Mouse (Mus musculus) forebrain, embryonic 14.5 days (tissue): ENCODE measurements around the gene Clec4e. TPM values are rescaled to one million over a fixed set of nuclear protein-coding genes. Genes with fewer than 3 reads are reported as not detected.
"Not testable (repeated sequence)": the region's sequence is repeated elsewhere in the genome, so short reads cannot be mapped to it uniquely, and the experiment has no call there.

Experiments used
- ATAC-seq: fragments of 200-750 bp; cut with Nextera tagmentation; 2 replicates; pipeline ENCODE4 v1.8.0; 2017; ENCODE audit warnings: mild to moderate bottlenecking, moderate library complexity
- DNase-seq: peaks from one replicate; pipeline ENCODE4 v3.0.0-alpha.2; 2015; ENCODE audit warnings: low spot score
- H3K27ac ChIP-seq: fragments of 300-500 bp; sonication (generic); 2 replicates; pipeline ENCODE4 v1.5.1; 2014; ENCODE audit warnings: low read depth, mild to moderate bottlenecking, control low read depth, low read length, moderate library complexity
- H3K27me3 ChIP-seq: fragments of 300-500 bp; sonication (generic); replicated peaks from 2 replicates; pipeline ENCODE4 v1.6.1; 2014; ENCODE audit warnings: low read length, control low read depth, mixed read lengths; ENCODE audit not compliant: control insufficient read depth, insufficient read depth
- H3K36me3 ChIP-seq: fragments of 300-500 bp; sonication (generic); 2 replicates; pipeline ENCODE4 v1.6.1; 2014; ENCODE audit warnings: low read length, control low read depth; ENCODE audit not compliant: control insufficient read depth, insufficient read depth
- H3K4me1 ChIP-seq: fragments of 300-500 bp; sonication (generic); 2 replicates; pipeline ENCODE4 v1.6.1; 2014; ENCODE audit warnings: antibody characterized with exemption, low read length, control low read depth; ENCODE audit not compliant: control insufficient read depth, insufficient read depth
- H3K4me2 ChIP-seq: fragments of 300-500 bp; sonication (generic); 2 replicates; pipeline ENCODE4 v1.6.1; 2014; ENCODE audit warnings: mild to moderate bottlenecking, control low read depth, low read length
- H3K4me3 ChIP-seq: fragments of 300-500 bp; sonication (generic); 2 replicates; pipeline ENCODE4 v1.5.1; 2014; ENCODE audit warnings: low read depth, low read length, control low read depth
- H3K9ac ChIP-seq: fragments of 300-500 bp; sonication (generic); 2 replicates; pipeline ENCODE4 v1.6.1; 2014; ENCODE audit warnings: mild to moderate bottlenecking, low read length, control low read depth, moderate library complexity
- H3K9me3 ChIP-seq: fragments of 300-500 bp; sonication (generic); replicated peaks from 2 replicates; pipeline ENCODE4 v1.6.1; 2016; ENCODE audit warnings: low read length, control low read depth, mixed read lengths; ENCODE audit not compliant: control insufficient read depth
- WGBS: fragments of 180-500 bp; shearing (Covaris S2); extraction: QIAGEN DNeasy Blood & Tissue Kit; methylation state at CpG from one replicate; pipeline ENCODE4 v1.1.7; 2014; 5-methylcytosine and 5-hydroxymethylcytosine counted together
- polyA plus RNA-seq: library from polyadenylated mRNA; unstranded; fragments of >200 nt; fragmentation: Nextera tagmentation; extraction: Ambion mirVana; gene quantifications from 2 replicates; pipeline ENCODE4 v1.2.1, GENCODE M21; 2014

The Clec4e gene
- not detected in 2 replicates for polyA plus RNA-seq

DNA sequence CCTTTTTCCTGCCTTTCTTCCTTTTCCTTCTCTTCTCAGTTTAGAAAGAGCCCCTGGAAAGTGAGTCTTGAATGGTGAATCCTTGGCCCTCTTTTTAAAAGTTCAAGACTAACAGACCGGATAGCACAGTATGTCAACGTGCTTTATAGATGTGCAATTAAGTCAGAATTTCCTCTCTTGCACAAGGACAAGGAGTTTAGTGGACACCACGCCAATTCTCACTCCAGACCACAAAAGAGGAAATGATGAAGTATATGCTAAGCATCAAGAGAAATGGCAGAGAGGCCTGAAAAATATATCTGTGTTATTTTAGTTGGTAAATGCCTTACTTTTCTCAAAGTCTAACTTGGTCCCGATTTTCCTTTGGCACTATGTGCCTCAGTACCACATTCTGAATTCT is at the start of gene Clec4e:
Gene Clec4e, minus strand, starts transcription at position 118 of the 400 bp plus-strand sequence.
- H3K9ac ChIP-seq: no peak within 1 kb of the TSS
- no peaks in the 10 kb centered on the region for H3K9me3 ChIP-seq
- H3K36me3 ChIP-seq: no peaks in the 10 kb centered on the region
- WGBS: 84% methylated on average over 4 of the region's 4 CpGs
- H3K27ac ChIP-seq: no peak within 1 kb of the TSS
- H3K4me2 ChIP-seq: no peak within 1 kb of the TSS
- no peak within 1 kb of the TSS for H3K4me3 ChIP-seq
- H3K27me3 ChIP-seq: no peaks in the 10 kb centered on the region
- no peaks in the 10 kb centered on the region for H3K4me1 ChIP-seq
- no peak for DNase-seq
- no peak for ATAC-seq

GRCm38 (mm10) chr6:123332503-123332902 is 42.8 kb upstream of the Clec4e start:
- Histone ChIP-seq H3K4me2 (no peak overlapping the region), H3K4me1 (no peaks in the 10 kb centered on the region), H3K27ac (no peak overlapping the region), H3K4me3 (no peak overlapping the region), H3K9me3 (no peaks in the 10 kb centered on the region), H3K9ac (no peak overlapping the region), H3K27me3 (no peaks in the 10 kb centered on the region), H3K36me3 (no peaks in the 10 kb centered on the region)
- ATAC-seq (no peak), DNase-seq (no peak)
- WGBS: 23% methylated on average over 2 of the region's 2 CpGs

DNA sequence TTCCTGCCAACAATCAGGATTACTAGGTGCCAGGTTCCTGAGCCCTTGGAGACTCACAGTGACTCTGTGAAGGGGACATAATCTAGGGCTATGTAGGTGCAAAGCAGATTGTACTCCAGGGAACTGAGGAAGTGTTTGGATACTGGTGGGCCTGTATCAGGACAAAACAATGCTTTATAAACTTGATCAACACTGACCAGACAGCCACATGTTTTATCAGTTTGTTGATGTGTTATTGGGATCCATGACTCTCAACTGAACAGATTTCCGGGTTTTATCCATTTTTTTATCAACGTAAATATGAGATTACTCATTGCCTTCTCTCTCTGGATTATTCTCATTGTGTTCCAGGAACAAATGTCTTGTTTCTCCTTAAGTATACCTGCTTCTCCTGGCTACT is 18.4 kb upstream of the Clec4e start, which contains the start of gene Vmn2r19:
Gene Vmn2r19, plus strand, starts transcription at position 301 of the 400 bp plus-strand sequence.
- DNase-seq (no peak), ATAC-seq (no peak)
- H3K36me3 ChIP-seq: no peaks in the 10 kb centered on the region
- no peak within 1 kb of the TSS for H3K27ac ChIP-seq
- WGBS: 91% methylated on average over 2 of the region's 2 CpGs
- no peaks in the 10 kb centered on the region for H3K4me1 ChIP-seq
- no peaks in the 10 kb centered on the region for H3K27me3 ChIP-seq
- no peak within 1 kb of the TSS for H3K4me2 ChIP-seq
- no peak within 1 kb of the TSS for H3K4me3 ChIP-seq
- H3K9me3 ChIP-seq: no peaks in the 10 kb centered on the region
- H3K9ac ChIP-seq: no peak within 1 kb of the TSS

DNA sequence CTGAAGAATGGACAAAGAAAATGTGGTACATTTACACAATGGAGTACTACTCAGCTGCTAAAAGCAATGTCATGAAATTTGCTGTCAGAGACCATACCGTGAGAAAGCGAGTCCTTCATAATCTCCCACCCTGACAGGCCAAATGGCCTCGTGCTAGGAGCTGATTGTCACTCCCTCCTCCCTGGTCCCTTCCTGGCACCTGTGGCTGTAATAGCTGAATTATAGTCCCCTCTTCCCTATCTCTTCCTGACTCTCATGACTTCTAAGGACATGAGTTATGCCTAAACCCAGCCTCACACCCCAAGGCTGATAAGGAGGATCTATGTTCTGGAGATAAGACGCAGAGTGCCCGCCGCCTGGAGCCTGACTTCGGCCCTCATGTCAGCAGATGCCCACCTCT is 16.6 kb upstream of the Clec4e start:
- H3K9ac ChIP-seq, H3K36me3 ChIP-seq, ATAC-seq, H3K4me2 ChIP-seq, H3K9me3 ChIP-seq, H3K4me3 ChIP-seq, H3K4me1 ChIP-seq, H3K27me3 ChIP-seq, DNase-seq, H3K27ac ChIP-seq: not testable (repeated sequence)
- WGBS: 95% methylated on average over 7 of the region's 7 CpGs

- H3K4me2 ChIP-seq: no peak overlapping the region
- no peaks in the 10 kb centered on the region for H3K36me3 ChIP-seq
- no peak overlapping the region for H3K9ac ChIP-seq
- DNase-seq: no peak
- no peaks in the 10 kb centered on the region for H3K27me3 ChIP-seq
- 75% methylated on average over 1 of the region's 1 CpGs for WGBS
- ATAC-seq: no peak
- H3K9me3 ChIP-seq: no peaks in the 10 kb centered on the region
- no peak overlapping the region for H3K27ac ChIP-seq
- no peak overlapping the region for H3K4me3 ChIP-seq
- no peaks in the 10 kb centered on the region for H3K4me1 ChIP-seq
These were observed 7.0 kb upstream of the Clec4e start for GRCm38 (mm10) chr6:123296687-123297086.

GRCm38 (mm10) chr6:123293509-123293908 is 3.8 kb upstream of the Clec4e start:
- not testable (repeated sequence) for H3K4me3 ChIP-seq, H3K4me1 ChIP-seq, H3K27ac ChIP-seq, H3K4me2 ChIP-seq, DNase-seq, H3K9me3 ChIP-seq, H3K36me3 ChIP-seq, H3K27me3 ChIP-seq, H3K9ac ChIP-seq, ATAC-seq
- WGBS: 91% methylated on average over 11 of the region's 11 CpGs

GRCm38 (mm10) chr6:123292751-123293400 is 3.2 kb upstream of the Clec4e start:
- H3K27me3 ChIP-seq: no peaks in the 10 kb centered on the region
- no peaks in the 10 kb centered on the region for H3K4me1 ChIP-seq
- DNase-seq: no peak
- WGBS: 100% methylated on average over 1 of the region's 1 CpGs
- no peak for ATAC-seq
- H3K9ac ChIP-seq: no peak overlapping the region
- H3K4me3 ChIP-seq: no peak overlapping the region
- no peaks in the 10 kb centered on the region for H3K36me3 ChIP-seq
- H3K9me3 ChIP-seq: no peaks in the 10 kb centered on the region
- H3K4me2 ChIP-seq: no peak overlapping the region
- no peak overlapping the region for H3K27ac ChIP-seq

GRCm38 (mm10) chr6:123288931-123289330 is 739 bp downstream of the Clec4e start:
- ATAC-seq (no peak), DNase-seq (no peak)
- H3K4me3 ChIP-seq: no peak overlapping the region
- no peaks in the 10 kb centered on the region for H3K36me3 ChIP-seq
- H3K4me2 ChIP-seq: no peak overlapping the region
- no peak overlapping the region for H3K9ac ChIP-seq
- no peaks in the 10 kb centered on the region for H3K27me3 ChIP-seq
- no peak overlapping the region for H3K27ac ChIP-seq
- WGBS: 86% methylated on average over 10 of the region's 10 CpGs
- no peaks in the 10 kb centered on the region for H3K9me3 ChIP-seq
- H3K4me1 ChIP-seq: no peaks in the 10 kb centered on the region

GRCm38 (mm10) chr6:123286311-123286710 is 3.4 kb downstream of the Clec4e start:
- Histone ChIP-seq H3K27me3 (no peaks in the 10 kb centered on the region), H3K9ac (no peak overlapping the region), H3K27ac (no peak overlapping the region), H3K9me3 (no peaks in the 10 kb centered on the region), H3K36me3 (no peaks in the 10 kb centered on the region), H3K4me1 (no peaks in the 10 kb centered on the region), H3K4me3 (no peak overlapping the region), H3K4me2 (no peak overlapping the region)
- DNase-seq: no peak
- ATAC-seq: no peak
- WGBS: 87% methylated on average over 2 of the region's 2 CpGs
